Mouse (Mus musculus): ENCODE data around the gene S100a16. TPM values are rescaled to one million over a fixed set of nuclear protein-coding genes. Genes with fewer than 3 reads are reported as not detected.

S100a16 gene
- not detected for total RNA-seq (2023)

DNA sequence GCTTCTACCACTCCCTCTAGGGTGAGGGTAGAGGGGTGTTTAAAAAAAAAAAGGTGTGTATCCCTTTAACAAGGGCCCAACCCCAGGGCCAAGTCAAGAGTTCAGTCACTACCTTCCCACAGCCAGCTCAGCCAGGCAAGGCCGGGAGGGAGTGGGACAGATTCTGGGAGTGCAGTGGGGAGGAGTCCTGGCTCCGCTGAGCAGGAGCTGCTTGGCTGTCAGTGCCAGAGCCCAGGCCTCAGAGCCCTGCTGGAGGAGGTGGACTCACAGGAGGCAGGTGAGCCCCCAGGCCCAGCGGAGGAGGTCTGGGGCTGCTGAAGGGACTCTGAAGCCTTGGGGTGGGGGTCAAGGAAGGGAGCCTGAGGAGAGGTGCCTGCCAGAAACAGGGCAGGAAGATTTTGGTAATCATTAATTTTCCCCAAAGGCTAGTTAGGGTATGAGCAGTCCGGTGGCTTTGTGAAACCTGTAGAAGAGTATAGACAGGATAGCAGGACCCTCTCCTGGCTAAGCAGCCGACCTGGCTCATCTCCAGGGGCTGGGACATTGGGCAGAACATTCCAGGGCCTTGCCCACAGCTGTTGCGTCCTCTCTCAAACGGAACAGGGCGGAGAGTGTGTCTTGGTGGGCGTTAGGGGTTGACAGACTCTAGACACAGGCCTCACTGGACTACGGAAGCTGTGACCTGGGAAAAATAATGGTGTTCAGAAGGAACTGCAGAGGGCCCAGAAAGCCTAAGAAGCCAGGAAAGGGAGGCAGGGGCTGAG, at the start of gene S100a16:
Gene S100a16, plus strand, starts transcription at position 114 of the 764 bp plus-strand sequence.

DNA sequence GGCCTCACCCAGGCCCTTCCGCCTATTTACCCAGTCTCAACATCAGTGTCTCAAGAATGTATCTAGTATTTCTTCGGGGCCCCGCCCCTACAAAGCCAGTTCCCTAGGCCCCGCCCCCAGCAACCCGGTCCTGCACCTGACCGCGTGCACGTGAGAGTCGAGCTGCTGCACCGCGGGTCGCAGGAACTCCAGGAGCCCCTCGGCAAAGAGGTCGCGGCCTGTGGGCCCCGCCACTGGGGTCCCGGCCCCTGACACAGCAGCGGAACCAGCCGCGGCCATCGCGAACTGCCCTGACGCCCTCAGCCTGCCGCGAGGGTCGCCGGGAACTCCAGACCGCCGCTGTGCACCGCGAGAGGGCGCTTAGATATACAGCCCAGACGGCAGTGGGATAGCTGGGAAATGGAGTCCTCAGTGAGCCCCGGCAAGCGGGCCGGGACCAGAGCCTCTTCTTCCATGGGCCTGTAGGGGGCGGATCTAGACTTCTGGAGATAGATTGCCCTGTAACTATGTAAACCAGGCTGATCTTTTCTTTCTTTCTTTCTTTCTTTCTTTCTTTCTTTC, 46.3 kb upstream of the S100a16 start, which contains the start of gene Snapin:
Gene Snapin, minus strand, starts transcription at position 338 of the 561 bp plus-strand sequence.

DNA sequence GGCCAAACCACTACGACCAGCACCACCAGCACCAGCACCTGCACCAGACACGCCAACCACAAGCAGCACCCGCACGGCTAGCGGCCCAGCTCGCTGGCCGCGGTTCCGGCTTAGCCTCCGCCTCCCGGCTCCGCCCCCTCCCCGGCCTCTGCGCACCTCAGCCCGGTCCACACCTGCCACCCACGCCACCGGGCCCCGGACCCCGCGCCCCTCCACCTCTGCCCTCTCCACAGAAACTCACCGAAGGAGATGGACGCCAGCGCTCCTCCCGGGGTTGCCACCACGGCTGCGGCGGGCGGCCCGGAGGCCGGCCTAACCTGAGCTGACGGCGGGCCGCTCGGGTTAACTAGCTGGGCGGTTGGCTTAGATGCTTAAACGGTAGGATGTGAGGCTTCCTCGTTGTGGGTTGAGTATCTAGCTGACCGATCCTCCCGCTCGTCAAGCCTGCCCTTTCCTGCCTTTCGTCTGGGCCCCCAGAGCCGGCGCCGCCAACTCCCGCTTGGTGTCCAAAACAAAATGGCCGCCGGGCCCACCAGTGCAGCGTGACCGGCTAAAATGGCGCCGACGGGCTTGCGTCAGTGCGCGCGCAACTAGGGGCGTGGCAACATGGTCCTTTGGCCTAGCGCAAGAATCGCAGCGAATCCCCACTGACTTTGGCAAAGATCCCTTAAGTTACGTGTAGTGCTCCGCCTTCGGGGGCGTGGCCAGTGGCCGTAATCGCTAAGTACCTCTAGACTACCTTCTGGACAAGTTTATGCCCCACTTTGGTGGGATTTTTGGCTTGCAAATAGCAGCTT, 27.9 kb upstream of the S100a16 start, which contains the start of gene Chtop:
Gene Chtop, minus strand, starts transcription at position 549 of the 797 bp plus-strand sequence.

DNA sequence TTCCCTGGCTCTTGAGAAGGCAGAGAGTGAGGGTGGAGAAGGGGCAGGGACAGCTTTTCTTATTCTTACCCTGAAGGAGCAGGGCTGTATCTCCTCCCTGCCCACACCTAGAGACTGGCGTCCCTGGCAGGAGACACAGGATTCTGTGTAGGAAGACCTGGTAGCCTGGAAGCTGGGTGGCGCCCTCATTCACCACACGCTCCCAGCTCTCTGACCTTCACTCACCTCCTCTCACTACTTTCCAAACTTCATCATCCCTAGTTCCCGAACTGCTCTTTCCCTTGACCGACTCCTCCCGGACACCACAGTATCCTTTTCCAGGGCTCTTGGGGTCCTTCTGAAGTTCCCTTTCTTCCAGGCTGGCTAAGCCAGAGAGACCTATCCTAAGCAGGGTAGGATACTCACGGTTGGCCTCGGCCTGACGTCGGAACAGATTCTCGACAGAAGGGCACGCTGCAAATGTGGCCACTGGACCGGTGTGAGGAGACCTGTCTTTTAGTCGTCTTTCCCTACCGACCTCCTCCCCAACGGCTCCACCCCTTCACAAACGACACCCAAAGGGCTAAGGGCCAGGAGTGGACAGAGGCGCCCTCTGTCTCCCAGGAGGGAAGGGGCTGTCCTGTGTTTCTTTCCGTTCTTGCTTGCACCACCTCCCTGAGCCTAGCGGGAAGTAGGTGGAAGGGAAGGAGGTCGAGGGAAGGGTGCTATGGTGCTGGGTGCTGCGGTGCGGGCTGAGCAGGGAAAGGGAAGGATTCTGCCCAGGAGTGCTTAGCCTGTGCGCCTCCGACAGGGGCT, 23.1 kb upstream of the S100a16 start, which contains the start of the genes S100a1 and S100a13:
Gene S100a1, minus strand, starts transcription at position 597 of the 795 bp plus-strand sequence.
Gene S100a13, plus strand, starts transcription at position 640 of the 795 bp plus-strand sequence.

DNA sequence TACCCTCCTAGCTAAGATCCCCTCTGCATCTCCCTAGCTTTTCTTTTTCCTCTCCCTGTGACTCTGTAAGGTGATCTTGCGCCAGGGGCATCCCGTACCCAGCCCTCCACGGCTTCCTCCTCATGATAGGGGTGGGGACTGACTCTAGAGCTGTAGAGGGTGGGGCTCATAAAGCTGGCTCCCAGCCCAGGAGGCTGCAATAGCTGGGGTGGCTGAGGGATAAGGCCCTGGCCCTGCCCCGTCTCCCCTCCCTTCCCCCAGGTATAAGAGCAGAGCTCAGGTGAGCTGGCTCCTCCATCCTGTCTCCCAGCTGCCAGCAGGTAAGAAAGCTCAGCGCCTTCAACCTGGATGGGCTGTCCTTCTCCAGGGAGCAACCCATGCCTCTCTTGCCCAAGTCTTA, 10.5 kb upstream of the S100a16 start, which contains the start of gene S100a14:
Gene S100a14, plus strand, starts transcription at position 277 of the 400 bp plus-strand sequence.

DNA sequence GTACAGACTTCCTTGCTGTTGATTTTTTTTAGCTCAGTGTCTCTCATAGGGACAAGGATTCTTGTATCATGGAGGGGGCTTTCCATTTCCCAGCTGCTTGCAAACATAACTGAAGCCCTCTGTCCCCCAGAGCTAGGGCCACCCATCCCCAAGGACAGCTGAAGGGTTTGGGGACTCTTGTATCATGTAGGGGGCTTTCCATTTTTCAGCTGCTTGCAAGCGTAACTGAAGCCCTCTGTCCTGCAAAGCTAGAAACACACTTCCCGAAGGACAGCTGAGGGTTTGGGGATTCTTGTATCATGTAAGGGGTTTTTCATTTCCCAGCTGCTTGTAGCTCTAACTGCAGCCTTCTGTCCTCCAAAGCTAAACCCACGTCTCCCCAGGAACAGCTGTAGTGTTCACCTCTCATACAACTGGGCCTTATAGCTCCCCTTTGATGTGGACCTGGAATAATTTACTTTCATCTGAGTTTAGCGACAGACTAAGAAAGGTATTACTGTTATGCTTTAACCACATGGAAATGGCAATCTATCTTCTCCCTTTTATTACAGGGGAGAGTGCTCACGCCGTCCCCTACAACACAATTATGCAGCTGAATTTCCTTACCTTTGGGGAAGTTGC, 23.1 kb downstream of the S100a16 start, which contains the start of gene S100a3:
Gene S100a3, plus strand, starts transcription at position 571 of the 621 bp plus-strand sequence.

DNA sequence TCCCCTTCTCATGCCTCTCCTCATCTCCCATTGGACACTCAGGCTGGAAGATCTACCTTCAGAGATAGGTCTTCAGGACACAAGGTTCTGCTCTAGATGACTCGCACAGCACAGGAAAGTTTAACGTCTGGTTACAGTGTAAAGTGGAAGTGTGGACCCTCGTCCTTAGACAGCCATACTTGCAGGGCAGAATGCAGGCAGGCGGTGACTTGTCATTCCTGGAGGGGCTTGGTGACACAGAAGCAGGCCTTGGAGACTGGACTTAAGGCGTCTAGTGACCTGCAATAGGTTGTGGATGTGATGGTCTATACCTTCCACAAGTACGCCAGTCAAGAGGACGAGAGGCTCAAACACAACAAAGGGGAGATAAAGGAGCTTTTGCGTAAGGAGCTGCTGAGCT, 52.9 kb downstream of the S100a16 start, which contains the start of gene S100a2:
Gene S100a2, plus strand, starts transcription at position 301 of the 400 bp plus-strand sequence.

Other genes starting within 250 kb of the S100a16 start
- gene Gatad2b, start 244.1 kb upstream of the S100a16 start, total RNA-seq (2023) = 128 TPM
- 0.92 TPM for gene Slc27a3, start 147.3 kb upstream of the S100a16 start, total RNA-seq (2023)
- 46.2 TPM for gene Ints3, start 103.6 kb upstream of the S100a16 start, total RNA-seq (2023)
- gene Npr1, start 71.4 kb upstream of the S100a16 start, total RNA-seq (2023) = not detected
- 87.3 TPM for gene Ilf2, start 61.1 kb upstream of the S100a16 start, total RNA-seq (2023)
- 39.5 TPM for gene Snapin, start 46.2 kb upstream of the S100a16 start, total RNA-seq (2023)
- gene Chtop, start 27.8 kb upstream of the S100a16 start, total RNA-seq (2023) = 191 TPM
- 3.9 TPM for gene S100a1, start 22.9 kb upstream of the S100a16 start, total RNA-seq (2023)
- 23.9 TPM for gene S100a13, start 22.8 kb upstream of the S100a16 start, total RNA-seq (2023)
- 0.86 TPM for gene S100a14, start 10.4 kb upstream of the S100a16 start, total RNA-seq (2023)
- gene S100a3, start 23.3 kb downstream of the S100a16 start, total RNA-seq (2023) = not detected
- not detected for gene S100a2, start 53.0 kb downstream of the S100a16 start, total RNA-seq (2023)
- not detected for gene Gm42674, start 64.7 kb downstream of the S100a16 start, total RNA-seq (2023)
- 7.6 TPM for gene S100a4, start 66.5 kb downstream of the S100a16 start, total RNA-seq (2023)
- not detected for gene S100a5, start 71.3 kb downstream of the S100a16 start, total RNA-seq (2023)
- gene S100a6, start 75.6 kb downstream of the S100a16 start, total RNA-seq (2023) = 8.8 TPM
- gene S100a7a, start 116.8 kb downstream of the S100a16 start, total RNA-seq (2023) = not detected
- gene S100a8, start 131.7 kb downstream of the S100a16 start, total RNA-seq (2023) = 24.0 TPM
- gene S100a9, start 158.5 kb downstream of the S100a16 start, total RNA-seq (2023) = 28.6 TPM
- not detected for gene Pglyrp4, start 189.7 kb downstream of the S100a16 start, total RNA-seq (2023)
- not detected for gene Gm5849, start 240.6 kb downstream of the S100a16 start, total RNA-seq (2023)

All from CD8-positive naive resting alpha-beta T cell, adult 57 days (primary cell).